Mouse (Mus musculus): ENCODE results near the gene Hapln4. TPM values are rescaled to one million over a fixed set of nuclear protein-coding genes. Genes with fewer than 3 reads are reported as not detected.

Hapln4 gene
- polyA plus RNA-seq, 1 experiment from 2014 or later = not detected

GRCm38 (mm10) chr8:70117611-70118010 lies 34.4 kb downstream of the Hapln4 start:
- Histone ChIP-seq H3K4me1 (ENCODE audit: insufficient read depth, low read length) (peaks cover 5% of the 10 kb centered on the region), H3K4me3 (ENCODE audit: low read length) (no peak overlapping the region), H3K9me3 (ENCODE audit: low read length) (no peaks in the 10 kb centered on the region), H3K27ac (ENCODE audit: low read length) (no peak overlapping the region), H3K9ac (replicated peaks; ENCODE audit: low read length) (no peak overlapping the region), H3K4me2 (replicated peaks; ENCODE audit: low read depth, low read length) (no peak overlapping the region), H3K27me3 (ENCODE audit: insufficient read depth, low read length) (peaks cover 73% of the 10 kb centered on the region), H3K36me3 (ENCODE audit: insufficient read depth, low read length) (no peaks in the 10 kb centered on the region)
- WGBS = 4% methylated on average over 9 of the region's 9 CpGs
- ATAC-seq (ENCODE audit: low FRiP score, low TSS enrichment) = no peak; the same call in 1 of the 2 replicates

GRCm38 (mm10) chr8:70118726-70119700 lies 35.8 kb downstream of the Hapln4 start:
- H3K27ac ChIP-seq (ENCODE audit: low read length) = no peak overlapping the region
- H3K4me2 ChIP-seq (replicated peaks; ENCODE audit: low read depth, low read length) = no peak overlapping the region
- 13% methylated on average over 17 of the region's 17 CpGs for WGBS
- peaks cover 5% of the 10 kb centered on the region for H3K4me1 ChIP-seq (ENCODE audit: insufficient read depth, low read length)
- no peak overlapping the region for H3K4me3 ChIP-seq (ENCODE audit: low read length)
- H3K9me3 ChIP-seq (ENCODE audit: low read length) = no peaks in the 10 kb centered on the region
- peaks cover 59% of the 10 kb centered on the region for H3K27me3 ChIP-seq (ENCODE audit: insufficient read depth, low read length)
- ATAC-seq (ENCODE audit: low FRiP score, low TSS enrichment) = no peak
- H3K36me3 ChIP-seq (ENCODE audit: insufficient read depth, low read length) = no peaks in the 10 kb centered on the region
- no peak overlapping the region for H3K9ac ChIP-seq (replicated peaks; ENCODE audit: low read length)

- ATAC-seq (ENCODE audit: low FRiP score, low TSS enrichment) = peak; percentile 77
- Histone ChIP-seq H3K4me3 (ENCODE audit: low read length) (no peak within 1 kb of the TSS), H3K9me3 (ENCODE audit: low read length) (no peaks in the 10 kb centered on the region), H3K27me3 (ENCODE audit: insufficient read depth, low read length) (peaks cover 48% of the 10 kb centered on the region), H3K36me3 (ENCODE audit: insufficient read depth, low read length) (no peaks in the 10 kb centered on the region), H3K4me1 (ENCODE audit: insufficient read depth, low read length) (peaks cover 5% of the 10 kb centered on the region), H3K4me2 (replicated peaks; ENCODE audit: low read depth, low read length) (peak within 1 kb of the TSS; percentile 41), H3K27ac (ENCODE audit: low read length) (no peak within 1 kb of the TSS), H3K9ac (replicated peaks; ENCODE audit: low read length) (no peak within 1 kb of the TSS)
- 2% methylated on average over 19 of the region's 19 CpGs for WGBS
These were observed 37.4 kb downstream of the Hapln4 start, which contains the start of gene Ncan for GRCm38 (mm10) chr8:70120667-70121066. Gene Ncan (minus strand): TSS chr8:70120873.

- 48% methylated on average over 2 of the region's 2 CpGs for WGBS
- peaks cover 5% of the 10 kb centered on the region for H3K4me1 ChIP-seq (ENCODE audit: insufficient read depth, low read length)
- no peaks in the 10 kb centered on the region for H3K36me3 ChIP-seq (ENCODE audit: insufficient read depth, low read length)
- H3K27me3 ChIP-seq (ENCODE audit: insufficient read depth, low read length) = peaks cover 32% of the 10 kb centered on the region
- no peaks in the 10 kb centered on the region for H3K9me3 ChIP-seq (ENCODE audit: low read length)
- H3K4me2 ChIP-seq (replicated peaks; ENCODE audit: low read depth, low read length) = no peak overlapping the region
- no peak overlapping the region for H3K4me3 ChIP-seq (ENCODE audit: low read length)
- ATAC-seq (ENCODE audit: low FRiP score, low TSS enrichment) = no peak
- H3K27ac ChIP-seq (ENCODE audit: low read length) = no peak overlapping the region
- no peak overlapping the region for H3K9ac ChIP-seq (replicated peaks; ENCODE audit: low read length)
These were observed 39.6 kb downstream of the Hapln4 start for GRCm38 (mm10) chr8:70122863-70123262.

GRCm38 (mm10) chr8:70124992-70125391 lies 41.7 kb downstream of the Hapln4 start:
- no peak overlapping the region for H3K27ac ChIP-seq (ENCODE audit: low read length)
- WGBS = 60% methylated on average over 8 of the region's 8 CpGs
- peaks cover 9% of the 10 kb centered on the region for H3K4me1 ChIP-seq (ENCODE audit: insufficient read depth, low read length)
- H3K27me3 ChIP-seq (ENCODE audit: insufficient read depth, low read length) = peaks cover 11% of the 10 kb centered on the region
- H3K9me3 ChIP-seq (ENCODE audit: low read length) = no peaks in the 10 kb centered on the region
- H3K4me3 ChIP-seq (ENCODE audit: low read length) = no peak overlapping the region
- ATAC-seq (ENCODE audit: low FRiP score, low TSS enrichment) = no peak
- no peak overlapping the region for H3K4me2 ChIP-seq (replicated peaks; ENCODE audit: low read depth, low read length)
- H3K36me3 ChIP-seq (ENCODE audit: insufficient read depth, low read length) = no peaks in the 10 kb centered on the region
- H3K9ac ChIP-seq (replicated peaks; ENCODE audit: low read length) = no peak overlapping the region

- no peak for ATAC-seq (ENCODE audit: low FRiP score, low TSS enrichment)
- H3K4me3 ChIP-seq (ENCODE audit: low read length) = no peak overlapping the region
- 0 out of 2 replicates have a peak, but pooled peaks cover 5% of the 10 kb centered on the region for H3K36me3 ChIP-seq (ENCODE audit: insufficient read depth, low read length)
- H3K4me1 ChIP-seq (ENCODE audit: insufficient read depth, low read length) = peaks cover 11% of the 10 kb centered on the region
- WGBS = 87% methylated on average over 3 of the region's 3 CpGs
- H3K9ac ChIP-seq (replicated peaks; ENCODE audit: low read length) = no peak overlapping the region
- no peaks in the 10 kb centered on the region for H3K27me3 ChIP-seq (ENCODE audit: insufficient read depth, low read length)
- no peak overlapping the region for H3K27ac ChIP-seq (ENCODE audit: low read length)
- H3K4me2 ChIP-seq (replicated peaks; ENCODE audit: low read depth, low read length) = no peak overlapping the region
- H3K9me3 ChIP-seq (ENCODE audit: low read length) = no peaks in the 10 kb centered on the region
These were observed 45.2 kb downstream of the Hapln4 start for GRCm38 (mm10) chr8:70128435-70128834.

- Histone ChIP-seq H3K4me2 (replicated peaks; ENCODE audit: low read depth, low read length) (no peak overlapping the region), H3K27ac (ENCODE audit: low read length) (no peak overlapping the region), H3K9ac (replicated peaks; ENCODE audit: low read length) (no peak overlapping the region), H3K36me3 (ENCODE audit: insufficient read depth, low read length) (peaks cover 14% of the 10 kb centered on the region), H3K4me1 (ENCODE audit: insufficient read depth, low read length) (peaks cover 11% of the 10 kb centered on the region), H3K9me3 (ENCODE audit: low read length) (no peaks in the 10 kb centered on the region), H3K4me3 (ENCODE audit: low read length) (no peak overlapping the region), H3K27me3 (ENCODE audit: insufficient read depth, low read length) (no peaks in the 10 kb centered on the region)
- 54% methylated on average over 9 of the region's 9 CpGs for WGBS
- ATAC-seq (ENCODE audit: low FRiP score, low TSS enrichment) = no peak
These were observed 46.2 kb downstream of the Hapln4 start for GRCm38 (mm10) chr8:70129309-70129952.

GRCm38 (mm10) chr8:70130066-70130465 lies 46.8 kb downstream of the Hapln4 start:
- Histone ChIP-seq H3K4me3 (ENCODE audit: low read length) (no peak overlapping the region), H3K4me2 (replicated peaks; ENCODE audit: low read depth, low read length) (no peak overlapping the region), H3K9ac (replicated peaks; ENCODE audit: low read length) (no peak overlapping the region), H3K27me3 (ENCODE audit: insufficient read depth, low read length) (no peaks in the 10 kb centered on the region), H3K9me3 (ENCODE audit: low read length) (no peaks in the 10 kb centered on the region), H3K36me3 (ENCODE audit: insufficient read depth, low read length) (peaks cover 20% of the 10 kb centered on the region), H3K4me1 (ENCODE audit: insufficient read depth, low read length) (peaks cover 11% of the 10 kb centered on the region), H3K27ac (ENCODE audit: low read length) (no peak overlapping the region)
- ATAC-seq (ENCODE audit: low FRiP score, low TSS enrichment) = no peak
- WGBS = 83% methylated on average over 3 of the region's 3 CpGs

- Histone ChIP-seq H3K4me2 (replicated peaks; ENCODE audit: low read depth, low read length) (peak within 1 kb of the TSS; percentile 70), H3K9ac (replicated peaks; ENCODE audit: low read length) (peak within 1 kb of the TSS; percentile 64), H3K27me3 (ENCODE audit: insufficient read depth, low read length) (no peaks in the 10 kb centered on the region), H3K4me3 (ENCODE audit: low read length) (peak within 1 kb of the TSS; percentile 66), H3K36me3 (ENCODE audit: insufficient read depth, low read length) (peaks cover 33% of the 10 kb centered on the region), H3K4me1 (ENCODE audit: insufficient read depth, low read length) (peaks cover 11% of the 10 kb centered on the region), H3K9me3 (ENCODE audit: low read length) (no peaks in the 10 kb centered on the region), H3K27ac (ENCODE audit: low read length) (no peak within 1 kb of the TSS)
- WGBS = 3% methylated on average over 37 of the region's 37 CpGs
- ATAC-seq (ENCODE audit: low FRiP score, low TSS enrichment) = peak; percentile 90
These were observed 48.1 kb downstream of the Hapln4 start, which contains the start of gene Nr2c2ap for GRCm38 (mm10) chr8:70131166-70131883. Gene Nr2c2ap (plus strand): TSS chr8:70131333.

Measured in kidney, embryonic 16.5 days (tissue).